Mouse (Mus musculus): ENCODE measurements around the gene Add2. TPM values are rescaled to one million over a fixed set of nuclear protein-coding genes. Genes with fewer than 3 reads are reported as not detected.

Add2 gene
- 0.10 and 0.93 TPM in 2 replicates for polyA plus RNA-seq (2012; rRNA removed; ENCODE audit: low replicate concordance)

GRCm38 (mm10) chr6:86028601-86029322 is at the start of gene Add2:
TSS of gene Add2 (plus strand) at chr6:86028681.

GRCm38 (mm10) chr6:86015871-86016270 is 12.6 kb upstream of the Add2 start, which contains the start of gene Figla:
TSS of gene Figla (plus strand) at chr6:86016171.

Other genes starting within 250 kb of the Add2 start
- 0.87 and 0.99 TPM in 2 replicates for gene Nat8f6, start 207.7 kb upstream of the Add2 start, polyA plus RNA-seq (2012; rRNA removed; ENCODE audit: low replicate concordance)
- not detected in 2 replicates for gene Nat8f5, start 207.7 kb upstream of the Add2 start, polyA plus RNA-seq (2012; rRNA removed; ENCODE audit: low replicate concordance)
- gene Nat8, start 196.6 kb upstream of the Add2 start, polyA plus RNA-seq (2012; rRNA removed; ENCODE audit: low replicate concordance) = 0.18 TPM in 1 of 2 replicates, not detected in the other
- 0.15 TPM in 1 of 2 replicates, not detected in the other for gene Nat8f2, start 159.5 kb upstream of the Add2 start, polyA plus RNA-seq (2012; rRNA removed; ENCODE audit: low replicate concordance)
- gene Nat8f4, start 123.8 kb upstream of the Add2 start, polyA plus RNA-seq (2012; rRNA removed; ENCODE audit: low replicate concordance) = 0.75 and 1.6 TPM in 2 replicates
- 16.0 and 20.3 TPM in 2 replicates for gene Tprkb, start 116.8 kb upstream of the Add2 start, polyA plus RNA-seq (2012; rRNA removed; ENCODE audit: low replicate concordance)
- 10.6 and 12.9 TPM in 2 replicates for gene Nat8f1, start 113.0 kb upstream of the Add2 start, polyA plus RNA-seq (2012; rRNA removed; ENCODE audit: low replicate concordance)
- gene Dusp11, start 67.0 kb upstream of the Add2 start, polyA plus RNA-seq (2012; rRNA removed; ENCODE audit: low replicate concordance) = 34.6 and 50.5 TPM in 2 replicates
- not detected in 2 replicates for gene Figla, start 12.5 kb upstream of the Add2 start, polyA plus RNA-seq (2012; rRNA removed; ENCODE audit: low replicate concordance)
- gene Tgfa, start 166.5 kb downstream of the Add2 start, polyA plus RNA-seq (2012; rRNA removed; ENCODE audit: low replicate concordance) = 0.44 and 7.1 TPM in 2 replicates

All from subcutaneous adipose tissue, adult 2 months (tissue).